Mouse (Mus musculus) midbrain, postnatal 0 days (tissue): ENCODE results near the gene Rgsl1. TPM values are rescaled to one million over a fixed set of nuclear protein-coding genes. Genes with fewer than 3 reads are reported as not detected.

Source experiments
- ATAC-seq: fragments of 200-750 bp; cut with Nextera tagmentation; 2 replicates; pipeline ENCODE4 v1.8.0; 2017; ENCODE audit warnings: moderate number of reproducible peaks, mild to moderate bottlenecking, moderate TSS enrichment, moderate library complexity; ENCODE audit not compliant: low FRiP score
- DNase-seq: peaks from one replicate; pipeline ENCODE4 v3.0.0-alpha.2; 2015; ENCODE audit warnings: low spot score
- H3K27ac ChIP-seq: fragments of 300-500 bp; sonication (generic); 2 replicates; pipeline ENCODE4 v1.5.1; 2014; ENCODE audit warnings: low read depth, mild to moderate bottlenecking, low read length, mixed read lengths
- H3K27me3 ChIP-seq: fragments of 300-500 bp; sonication (generic); 2 replicates; pipeline ENCODE4 v1.6.1; 2014; ENCODE audit warnings: low read length, control low read depth, mixed read lengths; ENCODE audit not compliant: insufficient read depth
- H3K36me3 ChIP-seq: fragments of 300-500 bp; sonication (generic); 2 replicates; pipeline ENCODE4 v1.6.1; 2014; ENCODE audit warnings: low read length, control low read depth, mixed read lengths; ENCODE audit not compliant: insufficient read depth
- H3K4me1 ChIP-seq: fragments of 300-500 bp; sonication (generic); 2 replicates; pipeline ENCODE4 v1.6.1; 2014; ENCODE audit warnings: mild to moderate bottlenecking, control low read depth, antibody characterized with exemption, low read length, mixed read lengths; ENCODE audit not compliant: insufficient read depth
- H3K4me2 ChIP-seq: fragments of 300-500 bp; sonication (generic); 2 replicates; pipeline ENCODE4 v1.6.1; 2014; ENCODE audit warnings: low read depth, mild to moderate bottlenecking, low read length, mixed read lengths; ENCODE audit not compliant: poor library complexity, severe bottlenecking
- H3K4me3 ChIP-seq: fragments of 300-500 bp; sonication (generic); 2 replicates; pipeline ENCODE4 v1.5.1; 2014; ENCODE audit warnings: low read depth, mild to moderate bottlenecking, low read length, moderate library complexity
- H3K9ac ChIP-seq: fragments of 300-500 bp; sonication (generic); replicated peaks from 2 replicates; pipeline ENCODE4 v1.6.1; 2014; ENCODE audit warnings: mild to moderate bottlenecking, low read length, moderate library complexity, mixed read lengths; ENCODE audit not compliant: poor library complexity, severe bottlenecking
- H3K9me3 ChIP-seq: fragments of 300-500 bp; sonication (generic); 2 replicates; pipeline ENCODE4 v1.6.1; 2016; ENCODE audit warnings: low read length, control low read depth
- CTCF ChIP-seq: IDR thresholded peaks from 2 replicates; pipeline ENCODE4 v1.5.1; 2016; ENCODE audit warnings: antibody characterized with exemption, mild to moderate bottlenecking
- WGBS: fragments of 180-500 bp; shearing (Covaris S2); extraction: QIAGEN DNeasy Blood & Tissue Kit; methylation state at CpG from one replicate; pipeline ENCODE4 v1.1.7; 2014; 5-methylcytosine and 5-hydroxymethylcytosine counted together
- polyA plus RNA-seq: library from polyadenylated mRNA; unstranded; fragments of >200 nt; fragmentation: Nextera tagmentation; extraction: Ambion mirVana; gene quantifications from 2 replicates; pipeline ENCODE4 v1.2.1, GENCODE M21; 2015
- total RNA-seq: library from RNA; depleted of rRNA; stranded (reverse); fragments of >200 nt; gene quantifications from 2 replicates; pipeline ENCODE4 v1.2.3, GENCODE M21; 2014; rRNA removed

Rgsl1 gene
- total and polyA plus RNA-seq, 2 experiments from 2014 or later: 0.05 to 0.12 TPM

DNA sequence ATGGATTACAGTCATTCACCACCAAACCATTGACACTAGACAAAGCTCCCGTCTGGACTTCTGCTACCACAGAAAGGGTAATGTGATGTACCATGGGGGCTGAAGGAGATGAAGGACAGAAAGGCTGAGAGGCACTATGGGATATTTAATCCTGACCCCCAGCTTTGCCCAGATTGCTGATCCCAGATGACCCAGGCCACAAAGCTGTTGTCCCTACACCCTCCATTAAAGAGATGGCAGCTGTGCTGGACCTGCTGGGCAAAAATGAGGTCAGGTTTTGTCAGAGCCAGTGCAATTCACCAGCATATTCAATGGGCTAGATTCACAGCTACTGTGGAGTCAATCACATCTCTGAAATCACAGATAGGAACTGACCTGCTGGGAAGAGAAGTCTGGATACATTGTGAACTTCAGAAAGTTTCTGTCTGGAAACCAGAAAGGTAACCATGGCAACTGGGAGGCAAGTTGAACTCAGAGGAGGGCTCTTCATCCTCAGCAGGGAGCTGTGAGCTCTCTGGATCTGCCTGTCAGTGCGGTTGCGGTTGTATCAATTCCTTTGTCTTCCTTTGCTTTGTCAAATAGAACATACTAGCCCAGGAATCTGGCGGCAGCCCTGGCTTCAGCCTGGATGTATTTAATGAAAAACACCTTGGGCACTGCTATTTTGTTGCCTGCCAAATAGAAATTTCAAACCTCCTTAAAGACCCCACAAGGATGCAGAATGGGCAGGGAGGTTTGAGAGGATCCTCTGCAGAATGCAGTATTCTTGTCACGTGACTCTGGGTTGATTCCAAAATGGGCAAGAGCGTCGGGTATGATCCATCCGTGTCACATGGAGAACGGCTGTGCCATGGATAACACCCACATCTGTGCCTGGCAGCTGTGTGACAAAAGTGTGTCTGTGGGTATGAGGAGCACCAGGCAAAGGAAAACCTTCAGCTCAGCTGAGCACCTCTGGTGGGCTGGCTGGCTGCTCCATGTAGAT lies 106.5 kb downstream of the Rgsl1 start:
- peak; percentile 84 for DNase-seq
- ATAC-seq: peak; percentile 61

DNA sequence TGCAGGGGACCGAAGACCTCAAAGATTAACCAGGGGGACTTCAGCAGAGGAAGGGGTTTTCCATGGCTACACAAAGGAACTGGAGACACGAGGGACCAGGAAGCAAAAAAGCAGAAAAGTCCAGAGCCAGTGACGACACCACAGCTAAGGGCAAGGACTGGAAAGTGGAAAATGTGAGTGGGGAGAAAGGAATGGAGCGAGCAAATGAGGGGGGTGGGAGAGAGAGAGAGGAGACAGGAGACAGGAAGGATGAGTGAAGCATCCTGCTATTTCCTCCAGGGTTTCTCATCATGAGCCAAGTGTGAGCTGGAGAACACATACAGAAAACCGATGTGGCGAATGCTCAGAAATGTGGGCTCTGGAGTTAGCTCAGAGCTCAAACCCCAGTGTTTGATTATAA lies 107.8 kb downstream of the Rgsl1 start:
- H3K4me2 ChIP-seq: no peak overlapping the region

More for the DNA sequence above, 106.5 kb downstream of the Rgsl1 start:
- no peaks in the 10 kb centered on the region for H3K36me3 ChIP-seq
- no peak overlapping the region for H3K4me3 ChIP-seq
- no peak overlapping the region for H3K9ac ChIP-seq
- no peaks in the 10 kb centered on the region for H3K27me3 ChIP-seq
- peak overlapping the region; percentile 82 for H3K27ac ChIP-seq
- no peaks in the 10 kb centered on the region for H3K9me3 ChIP-seq
- H3K4me2 ChIP-seq: 0 out of 2 replicates have a peak overlapping the region, but pooled peaks have one; percentile 6
- 13% methylated on average over 9 of the region's 9 CpGs for WGBS
- no peak for TF ChIP-seq CTCF
- H3K4me1 ChIP-seq: peaks cover 29% of the 10 kb centered on the region; the same call in 1 of the 2 replicates

DNA sequence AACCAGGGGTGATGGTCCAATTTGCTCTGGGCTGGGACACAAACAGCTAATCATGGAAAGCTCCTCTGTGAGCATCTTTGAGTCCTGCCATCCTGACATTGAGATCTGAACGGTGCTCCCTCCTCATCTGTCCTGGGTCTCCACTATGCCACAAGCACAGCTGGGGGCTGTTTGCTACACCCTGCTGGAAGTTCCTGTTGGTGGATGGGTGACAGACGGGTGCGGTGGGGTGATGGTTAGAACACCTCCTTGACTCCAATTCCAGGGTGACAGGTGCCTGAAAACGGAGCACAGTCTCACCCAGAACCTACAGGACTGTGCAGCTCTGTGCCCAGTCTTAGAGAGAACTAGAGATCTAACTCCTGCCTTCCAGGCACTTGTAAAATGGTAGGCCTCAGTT lies 109.1 kb downstream of the Rgsl1 start:
- H3K27ac ChIP-seq: no peak overlapping the region
- no peak overlapping the region for H3K4me3 ChIP-seq
- WGBS: 85% methylated on average over 4 of the region's 4 CpGs
- no peaks in the 10 kb centered on the region for H3K36me3 ChIP-seq
- no peak overlapping the region for H3K9ac ChIP-seq
- H3K4me2 ChIP-seq: no peak overlapping the region
- TF ChIP-seq CTCF: no peak
- no peak for ATAC-seq
- H3K27me3 ChIP-seq: no peaks in the 10 kb centered on the region
- no peak for DNase-seq
- H3K9me3 ChIP-seq: no peaks in the 10 kb centered on the region
- peaks cover 29% of the 10 kb centered on the region; the same call in 1 of the 2 replicates for H3K4me1 ChIP-seq

More for the DNA sequence above, 107.8 kb downstream of the Rgsl1 start:
- Histone ChIP-seq H3K9ac (no peak overlapping the region), H3K36me3 (no peaks in the 10 kb centered on the region), H3K9me3 (no peaks in the 10 kb centered on the region), H3K4me1 (peaks cover 29% of the 10 kb centered on the region; the same call in 1 of the 2 replicates), H3K4me3 (no peak overlapping the region), H3K27me3 (no peaks in the 10 kb centered on the region), H3K27ac (peak overlapping the region; percentile 82)
- WGBS: 54% methylated on average over 6 of the region's 6 CpGs
- DNase-seq (no peak), ATAC-seq (no peak)
- TF ChIP-seq CTCF: no peak

DNA sequence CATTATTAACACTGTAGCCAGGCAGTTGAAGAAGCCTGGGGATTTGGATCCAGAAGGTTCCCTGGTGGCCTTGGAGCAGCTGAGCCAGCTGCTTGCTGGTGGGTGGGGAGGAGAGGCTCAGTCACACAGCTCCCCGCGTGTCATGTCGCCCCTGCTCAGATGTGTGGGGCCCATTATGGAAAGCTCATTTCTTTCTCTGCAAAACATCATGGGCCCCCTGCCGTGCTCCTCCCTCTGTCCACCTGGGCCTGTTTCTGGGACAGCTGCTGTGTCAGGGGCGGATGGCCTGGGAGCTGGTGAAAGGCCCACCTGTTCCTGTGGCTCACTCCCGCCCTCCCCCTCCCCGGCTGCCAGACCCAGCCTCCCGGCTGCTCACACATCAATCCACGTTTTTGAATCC lies 110.8 kb downstream of the Rgsl1 start:
- Histone ChIP-seq H3K4me3 (no peak overlapping the region), H3K9me3 (no peaks in the 10 kb centered on the region), H3K9ac (no peak overlapping the region), H3K4me2 (no peak overlapping the region), H3K4me1 (peaks cover 22% of the 10 kb centered on the region; the same call in 1 of the 2 replicates), H3K27ac (no peak overlapping the region), H3K36me3 (no peaks in the 10 kb centered on the region), H3K27me3 (no peaks in the 10 kb centered on the region)
- WGBS: 37% methylated on average over 9 of the region's 9 CpGs
- no peak for TF ChIP-seq CTCF
- no peak for ATAC-seq
- DNase-seq: peak; percentile 33

DNA sequence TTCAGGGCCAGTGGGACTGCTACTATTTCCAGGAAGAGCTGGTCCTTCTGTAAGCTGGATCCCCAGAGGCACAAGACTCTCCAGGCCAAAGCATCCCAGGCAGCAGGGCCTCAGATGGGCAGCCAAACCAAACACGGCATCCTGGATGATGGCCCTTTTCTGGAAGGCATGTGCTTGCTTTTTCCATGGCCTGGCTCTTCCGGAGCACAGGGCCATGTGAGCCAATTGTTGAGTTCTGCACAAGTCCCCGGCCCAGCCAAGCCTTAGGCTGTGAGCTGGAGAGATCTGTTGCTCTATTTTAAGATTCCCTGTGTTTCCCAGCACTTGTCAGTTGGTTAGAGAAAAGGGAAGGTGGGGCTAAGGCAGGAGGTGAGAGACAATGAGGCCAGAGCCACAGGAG lies 113.3 kb downstream of the Rgsl1 start:
- no peak for TF ChIP-seq CTCF
- no peak overlapping the region for H3K27ac ChIP-seq
- no peaks in the 10 kb centered on the region for H3K9me3 ChIP-seq
- H3K27me3 ChIP-seq: no peaks in the 10 kb centered on the region
- peaks cover 2% of the 10 kb centered on the region; the same call in 1 of the 2 replicates for H3K4me1 ChIP-seq
- H3K4me2 ChIP-seq: no peak overlapping the region
- H3K36me3 ChIP-seq: no peaks in the 10 kb centered on the region
- ATAC-seq (no peak), DNase-seq (no peak)
- WGBS: 53% methylated on average over 3 of the region's 3 CpGs
- no peak overlapping the region for H3K4me3 ChIP-seq
- H3K9ac ChIP-seq: no peak overlapping the region

DNA sequence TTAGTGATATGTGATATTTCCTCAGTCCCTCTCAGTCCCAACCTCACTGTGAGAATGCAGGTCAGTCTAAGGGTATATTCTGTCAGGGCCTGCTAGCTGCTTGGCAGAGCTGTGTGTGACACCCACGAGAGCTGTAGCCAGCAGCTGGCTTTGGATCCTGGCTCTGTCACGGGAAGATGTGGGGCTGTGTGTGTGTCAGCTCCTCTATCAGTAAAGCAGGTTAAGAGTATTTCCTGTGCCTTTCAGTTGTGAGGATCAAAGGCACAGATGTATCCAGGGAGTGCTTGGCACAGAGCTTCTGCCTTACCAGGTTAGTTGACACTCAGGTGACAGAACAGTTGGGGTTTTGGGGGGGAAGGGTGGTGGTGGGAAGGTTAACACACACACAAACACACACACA lies 114.1 kb downstream of the Rgsl1 start:
- Histone ChIP-seq H3K4me1 (peaks cover 2% of the 10 kb centered on the region; the same call in 1 of the 2 replicates), H3K36me3 (no peaks in the 10 kb centered on the region), H3K9ac (no peak overlapping the region), H3K27me3 (no peaks in the 10 kb centered on the region), H3K4me3 (no peak overlapping the region), H3K9me3 (no peaks in the 10 kb centered on the region), H3K27ac (no peak overlapping the region), H3K4me2 (no peak overlapping the region)
- DNase-seq: no peak
- ATAC-seq: no peak
- no peak for TF ChIP-seq CTCF
- 33% methylated on average over 2 of the region's 2 CpGs for WGBS

Other genes with a start within 250 kb of the Rgsl1 start
- 40.7 and 68.0 TPM in 2 replicates for gene Rgs8, start 191.1 kb downstream of the Rgsl1 start, total RNA-seq
- 31.1 and 32.1 TPM in 2 replicates for gene Rgs8, start 191.1 kb downstream of the Rgsl1 start, polyA plus RNA-seq
- gene Rgs16, start 103.8 kb downstream of the Rgsl1 start, total RNA-seq: 7.2 and 7.6 TPM in 2 replicates
- gene Rgs16, start 103.8 kb downstream of the Rgsl1 start, polyA plus RNA-seq: 9.7 and 10.7 TPM in 2 replicates
- gene Rnasel, start 94.7 kb downstream of the Rgsl1 start, total RNA-seq: 22.1 and 29.3 TPM in 2 replicates
- gene Rnasel, start 94.7 kb downstream of the Rgsl1 start, polyA plus RNA-seq: 15.7 and 17.4 TPM in 2 replicates
- not detected in 2 replicates for gene Teddm1b, start 30.2 kb upstream of the Rgsl1 start, total RNA-seq
- 0.21 and 0.22 TPM in 2 replicates for gene Teddm1b, start 30.2 kb upstream of the Rgsl1 start, polyA plus RNA-seq
- gene Teddm1a, start 47.6 kb upstream of the Rgsl1 start, total RNA-seq: not detected in 2 replicates
- not detected in 2 replicates for gene Teddm1a, start 47.6 kb upstream of the Rgsl1 start, polyA plus RNA-seq
- gene Glul, start 55.8 kb upstream of the Rgsl1 start, total RNA-seq: 312 and 330 TPM in 2 replicates
- gene Glul, start 55.8 kb upstream of the Rgsl1 start, polyA plus RNA-seq: 237 and 250 TPM in 2 replicates
- gene Teddm2, start 56.1 kb upstream of the Rgsl1 start, total RNA-seq: 0.66 and 1.1 TPM in 2 replicates
- gene Teddm2, start 56.1 kb upstream of the Rgsl1 start, polyA plus RNA-seq: 1.2 and 1.7 TPM in 2 replicates